Mouse (Mus musculus): Measurements from ENCODE around the gene Prss33.
"Not testable (repeated sequence)": the region's sequence is repeated elsewhere in the genome, so short reads cannot be mapped to it uniquely, and the experiment has no call there.

The Prss33 gene

DNA sequence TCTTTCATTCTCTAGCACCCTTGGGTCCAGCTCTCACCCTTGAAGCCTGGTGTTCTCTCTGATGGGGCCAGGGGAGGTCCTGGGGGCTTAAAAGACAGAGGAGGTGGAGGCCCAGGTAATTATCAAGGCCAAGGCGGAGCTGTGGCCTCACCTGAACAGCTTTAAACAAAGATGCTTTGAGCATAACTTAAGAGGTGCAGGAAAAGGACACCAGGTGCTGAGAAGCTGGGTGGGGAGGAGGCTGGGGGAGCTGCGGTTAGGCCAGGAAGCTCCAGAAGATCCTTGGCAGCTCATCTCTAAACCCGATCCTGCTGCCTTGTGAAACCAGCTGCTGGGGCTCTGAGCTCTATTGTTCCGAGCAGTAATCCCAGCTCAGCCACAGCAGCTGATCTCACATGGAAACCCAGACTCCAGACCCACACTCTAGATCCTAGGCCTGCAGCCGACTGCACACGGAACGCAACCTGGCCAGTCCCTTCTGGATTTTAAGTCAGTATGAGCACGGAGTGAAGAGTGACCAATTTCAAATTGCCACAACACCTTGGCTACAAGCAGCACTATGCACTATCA is at the start of gene Prss33:
TSS of gene Prss33 (minus strand) at position 51 of the 570 bp plus-strand sequence.
- no peak for DNase-seq (ENCODE audit: low read depth, low spot score)

DNA sequence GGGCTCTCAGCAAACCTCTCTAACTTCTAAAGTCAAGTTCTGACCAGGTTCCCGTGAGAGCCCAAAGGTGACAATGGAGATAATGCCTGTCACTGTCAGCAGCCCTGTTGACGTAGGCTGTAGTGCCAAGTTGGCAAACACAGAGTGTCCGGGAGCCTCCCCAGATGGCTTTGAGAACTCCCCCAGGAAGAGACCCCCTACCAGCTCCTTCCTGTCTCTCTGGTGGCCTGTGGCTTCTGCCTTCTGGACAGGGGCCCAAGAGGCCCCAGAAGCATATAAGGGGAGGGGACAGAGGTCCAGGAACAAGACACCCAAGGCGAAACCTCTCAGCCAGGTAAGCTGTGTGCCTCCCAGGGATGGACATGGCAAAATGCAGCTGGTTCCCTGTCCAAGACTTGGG is 44.7 kb upstream of the Prss33 start, which contains the start of the genes Dcpp1 and Dcpp2:
TSS of gene Dcpp1 (plus strand) at position 301 of the 400 bp plus-strand sequence.
TSS of gene Dcpp2 (plus strand) at position 305 of the 400 bp plus-strand sequence.
- DNase-seq (ENCODE audit: low read depth, low spot score), result not testable (repeated sequence)

DNA sequence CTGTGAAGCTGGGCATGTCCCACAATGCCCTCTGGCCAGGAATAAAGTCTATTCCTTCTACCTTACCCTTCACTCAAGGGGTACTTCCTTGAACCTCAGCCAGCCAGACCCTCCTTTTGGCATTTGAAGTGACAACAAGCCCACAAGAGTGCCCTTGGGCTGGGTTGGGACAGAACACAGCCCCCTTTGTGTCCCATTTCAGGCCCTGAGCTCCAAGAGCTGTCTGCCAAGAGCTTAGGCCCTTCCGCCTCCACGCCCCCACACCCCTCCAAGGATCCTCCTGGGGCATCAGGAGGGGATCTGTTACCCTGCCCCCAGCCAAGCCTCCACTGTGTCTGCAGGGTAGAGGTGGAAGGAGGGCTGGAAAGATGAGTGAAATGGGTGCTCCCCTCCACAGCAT is 41.3 kb upstream of the Prss33 start:
- peak; percentile 37 for DNase-seq (ENCODE audit: low read depth, low spot score)

DNA sequence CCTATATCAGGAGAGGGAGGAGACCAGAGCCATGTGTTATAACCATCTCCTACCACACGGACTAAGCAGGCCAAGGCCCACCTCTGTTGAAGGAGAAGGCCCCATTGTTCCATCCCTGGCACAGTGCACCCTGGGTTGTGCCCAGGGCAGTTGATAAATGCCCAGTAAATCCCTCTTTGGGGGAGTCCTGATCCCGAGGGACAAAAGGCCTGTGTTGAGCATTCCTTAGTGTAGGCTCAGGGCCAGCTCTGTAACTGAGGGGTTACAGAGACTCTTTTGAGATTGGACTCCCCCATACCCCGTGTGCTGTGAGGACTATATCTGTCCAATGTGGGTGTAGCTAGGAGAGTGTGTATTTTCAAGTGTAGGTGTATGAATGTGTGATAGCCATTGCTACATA is 40.9 kb upstream of the Prss33 start:
- peak; percentile 80 for DNase-seq (ENCODE audit: low read depth, low spot score)

DNA sequence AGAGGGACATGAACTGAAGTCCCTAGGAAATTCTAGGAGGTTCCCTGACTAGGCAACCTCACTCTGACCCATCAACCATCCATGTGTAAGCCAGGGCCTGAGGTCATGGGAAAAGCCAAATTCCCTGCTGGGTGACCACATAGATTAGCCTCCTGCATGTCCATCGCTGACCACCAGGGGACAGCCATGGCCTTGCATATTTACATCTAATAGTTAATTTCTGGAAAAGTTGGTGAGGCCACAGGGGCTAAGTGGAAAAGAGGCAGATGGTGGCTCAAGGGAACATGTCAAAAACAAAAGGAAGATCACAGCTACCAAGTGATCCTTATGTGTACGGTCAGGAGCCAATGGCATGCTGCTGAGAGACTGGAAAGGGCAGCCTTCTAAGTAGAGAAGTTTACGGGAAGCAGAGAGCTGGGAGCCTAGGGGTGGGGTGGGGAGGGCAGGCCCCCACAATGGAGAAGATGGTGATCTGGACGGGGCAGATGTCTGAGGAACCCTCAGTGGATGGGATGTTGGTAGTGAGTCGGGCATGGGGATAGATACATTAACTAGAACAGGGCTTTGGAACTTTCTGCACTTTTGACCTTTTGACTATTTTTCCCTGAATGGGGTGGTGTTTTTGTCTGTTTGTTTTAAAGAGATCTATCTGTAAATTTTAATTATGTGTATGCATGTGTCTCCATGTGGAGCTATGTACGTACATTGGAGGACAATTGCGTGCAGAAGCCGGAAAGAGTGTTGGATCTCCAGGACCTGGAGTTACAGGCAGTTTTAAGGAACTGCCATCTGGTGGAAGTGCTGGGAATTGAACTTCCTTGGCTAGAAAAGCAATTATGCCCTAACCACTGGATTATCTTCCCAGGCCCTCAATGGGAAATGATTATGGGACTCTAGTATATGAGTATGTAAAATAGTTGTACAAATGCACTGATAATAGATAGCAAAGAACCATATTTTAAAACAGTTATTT is 38.3 kb upstream of the Prss33 start:
- DNase-seq (ENCODE audit: low read depth, low spot score), result peak; percentile 69

DNA sequence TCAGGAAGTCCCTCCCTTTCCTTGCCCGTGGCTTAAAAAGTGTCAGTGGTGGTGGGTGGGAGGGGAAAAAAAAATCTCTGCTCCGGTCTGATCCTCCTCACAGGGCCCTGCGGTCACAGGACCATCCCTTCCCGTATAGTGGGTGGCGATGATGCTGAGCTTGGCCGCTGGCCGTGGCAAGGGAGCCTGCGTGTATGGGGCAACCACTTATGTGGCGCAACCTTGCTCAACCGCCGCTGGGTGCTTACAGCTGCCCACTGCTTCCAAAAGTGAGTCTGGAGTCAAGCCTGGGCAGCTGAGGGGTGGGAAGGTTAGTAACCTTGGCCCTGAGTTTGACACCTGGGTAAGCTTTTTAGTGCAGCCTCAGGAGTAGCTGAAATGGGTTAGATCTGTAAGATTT is 32.7 kb upstream of the Prss33 start:
- no peak for DNase-seq (ENCODE audit: low read depth, low spot score)

DNA sequence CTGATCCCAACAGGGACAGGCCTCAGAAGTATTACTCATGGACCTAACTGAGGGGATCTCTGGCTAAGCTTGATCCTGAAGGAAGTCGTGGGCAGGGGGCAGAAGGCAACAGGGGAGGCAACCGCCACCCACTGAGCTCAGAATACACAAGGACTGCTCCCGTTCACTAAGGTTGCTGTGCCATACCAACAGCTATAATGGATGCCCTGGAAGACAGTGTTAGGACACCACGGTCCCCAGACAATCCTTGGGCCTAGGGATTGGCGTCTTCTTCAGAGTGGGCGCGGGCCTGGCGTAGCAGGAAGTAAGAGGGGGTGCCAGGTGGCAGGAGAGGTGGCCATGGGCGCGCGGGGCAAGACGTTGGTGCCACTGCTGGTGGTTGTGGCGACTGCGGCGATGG is 31.9 kb upstream of the Prss33 start, which contains the start of gene Prss21:
TSS of gene Prss21 (plus strand) at position 301 of the 400 bp plus-strand sequence.
- DNase-seq (ENCODE audit: low read depth, low spot score), result no peak

DNA sequence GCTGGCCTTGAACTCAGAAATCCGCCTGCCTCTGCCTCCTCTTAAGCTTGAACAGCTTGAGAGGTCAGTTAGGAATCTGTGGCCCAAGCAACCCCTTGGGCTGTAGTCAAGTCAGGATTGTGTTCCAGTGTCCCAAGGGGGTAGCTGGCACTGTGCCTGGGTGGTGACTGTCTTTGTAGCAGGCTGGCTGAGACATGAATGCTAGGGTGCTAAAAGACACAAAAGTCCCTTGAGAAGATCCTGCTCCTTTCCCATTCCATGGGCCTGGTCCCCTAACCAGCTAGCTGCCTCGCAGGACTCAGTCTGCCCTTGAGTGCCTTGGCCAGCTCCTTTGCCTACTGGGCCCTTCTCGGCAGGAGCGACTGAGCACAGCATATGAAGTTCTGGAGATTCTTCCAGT is 27.1 kb upstream of the Prss33 start:
- DNase-seq (ENCODE audit: low read depth, low spot score), result no peak

DNA sequence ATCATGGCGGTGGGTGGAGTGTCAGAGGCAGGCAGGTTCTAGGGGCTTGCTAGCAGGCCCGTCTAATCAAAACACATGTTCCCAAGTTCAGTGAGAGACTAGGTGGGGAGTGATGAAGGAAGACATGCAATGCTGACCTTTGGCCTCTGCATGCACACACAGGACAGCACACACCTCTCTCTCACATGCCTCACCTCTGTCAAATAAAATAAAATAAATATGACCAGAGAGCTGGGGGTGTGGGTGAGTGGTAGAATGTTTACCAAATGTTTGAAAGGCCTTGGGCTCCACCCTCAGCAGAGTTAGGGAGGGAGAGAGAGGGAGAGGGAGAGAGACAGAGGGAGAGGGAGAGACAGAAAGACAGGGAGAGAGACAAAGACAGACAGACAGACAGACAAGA is 22.1 kb upstream of the Prss33 start:
- no peak for DNase-seq (ENCODE audit: low read depth, low spot score)

DNA sequence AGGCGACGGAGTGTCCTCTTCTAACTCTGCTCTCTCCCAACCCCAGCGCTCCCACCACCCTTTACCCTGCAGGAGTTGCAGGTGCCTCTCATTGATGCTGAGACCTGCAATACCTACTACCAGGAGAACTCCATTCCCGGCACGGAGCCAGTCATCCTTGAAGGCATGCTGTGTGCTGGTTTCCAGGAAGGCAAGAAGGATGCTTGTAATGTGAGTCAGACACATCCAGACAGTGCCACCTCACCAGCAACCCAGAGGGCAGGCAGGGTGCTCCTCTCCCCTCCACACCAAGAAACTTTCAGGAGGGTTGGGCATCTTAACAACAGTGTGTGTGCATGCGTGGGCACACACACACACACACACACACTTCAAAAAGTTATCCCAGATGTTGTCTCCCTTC is 21.3 kb upstream of the Prss33 start:
- DNase-seq (ENCODE audit: low read depth, low spot score), result no peak

DNA sequence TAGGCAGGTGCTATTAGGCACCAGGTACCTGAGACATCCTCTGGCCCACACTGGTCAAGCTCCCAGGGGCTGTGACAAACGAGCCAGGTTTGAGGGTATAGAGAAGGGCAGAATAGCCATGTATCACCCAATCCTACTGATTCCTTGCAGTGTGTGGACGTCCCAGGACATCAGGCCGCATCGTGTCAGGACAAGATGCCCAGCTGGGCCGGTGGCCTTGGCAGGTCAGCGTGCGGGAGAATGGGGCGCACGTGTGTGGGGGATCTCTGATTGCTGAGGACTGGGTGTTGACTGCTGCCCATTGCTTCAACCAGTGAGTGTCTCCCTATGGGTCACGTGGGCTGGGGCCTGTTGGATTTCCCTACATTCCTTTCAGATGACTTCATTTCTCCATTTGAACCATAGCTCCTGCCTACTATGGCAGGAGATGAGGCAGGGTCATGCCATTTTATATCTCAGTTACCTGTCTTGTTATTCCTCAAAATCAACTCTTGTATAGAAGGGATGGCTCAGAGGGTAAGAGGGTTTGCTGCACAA is 18.4 kb upstream of the Prss33 start:
- DNase-seq (ENCODE audit: low read depth, low spot score), result no peak

DNA sequence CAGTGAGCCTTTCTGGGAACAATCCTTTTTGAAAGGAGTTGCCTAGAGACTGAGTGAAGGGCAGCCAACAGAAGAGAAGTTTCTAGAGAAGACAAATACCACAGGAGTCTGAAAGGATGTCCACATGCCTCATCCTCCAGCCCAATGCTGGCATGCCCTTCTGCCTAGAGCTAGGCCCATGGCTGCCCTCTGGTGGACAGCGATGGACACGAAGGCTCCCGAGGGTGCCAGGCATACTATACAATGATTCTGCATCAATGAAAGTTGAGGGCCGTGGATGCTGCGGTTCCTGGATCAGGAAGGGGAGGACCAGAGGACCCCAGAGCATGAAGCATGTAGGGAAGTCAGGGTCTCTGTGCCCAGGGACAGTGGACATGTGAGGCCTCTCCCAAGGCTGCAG is 17.4 kb upstream of the Prss33 start:
- peak; percentile 17 for DNase-seq (ENCODE audit: low read depth, low spot score)

DNA sequence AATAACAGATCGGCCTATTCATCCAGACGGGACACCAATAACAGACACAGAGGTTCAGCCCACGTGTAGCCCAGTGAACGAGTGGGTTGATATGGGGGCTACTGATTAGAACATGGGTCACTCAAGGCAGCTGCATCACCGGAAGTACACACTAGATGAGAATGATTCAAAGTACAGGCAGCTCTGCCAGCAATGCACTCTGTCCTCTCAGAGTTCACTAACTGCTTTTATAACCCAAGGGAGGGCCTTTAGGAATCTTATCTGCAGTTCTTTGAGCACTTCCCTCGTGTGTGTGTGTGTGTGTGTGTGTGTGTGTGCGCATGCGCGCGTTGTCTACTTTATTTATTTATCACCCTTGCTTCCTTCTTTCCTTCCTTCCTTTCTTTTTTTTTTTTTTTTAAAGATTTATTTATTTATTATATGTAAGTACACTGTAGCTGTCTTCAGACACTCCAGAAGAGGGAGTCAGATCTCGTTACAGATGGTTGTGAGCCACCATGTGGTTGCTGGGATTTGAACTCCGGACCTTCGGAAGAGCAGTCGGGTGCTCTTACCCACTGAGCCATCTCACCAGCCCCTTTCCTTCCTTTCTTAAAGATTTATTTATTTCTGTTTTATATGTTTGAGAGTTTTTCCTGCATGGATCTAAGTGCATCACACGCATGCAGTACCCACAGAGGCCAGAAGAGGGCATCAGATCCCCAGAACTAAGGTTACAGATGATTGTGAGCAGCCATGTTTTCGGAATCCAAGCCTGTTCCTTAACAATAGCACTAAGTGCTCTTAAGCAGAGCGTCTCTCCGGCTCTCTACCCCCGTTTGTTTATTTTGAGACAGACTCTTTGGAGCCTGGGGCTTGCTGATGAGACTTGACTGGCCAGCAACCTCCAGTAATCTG is 15.2 kb upstream of the Prss33 start:
- DNase-seq (ENCODE audit: low read depth, low spot score), result peak; percentile 76

DNA sequence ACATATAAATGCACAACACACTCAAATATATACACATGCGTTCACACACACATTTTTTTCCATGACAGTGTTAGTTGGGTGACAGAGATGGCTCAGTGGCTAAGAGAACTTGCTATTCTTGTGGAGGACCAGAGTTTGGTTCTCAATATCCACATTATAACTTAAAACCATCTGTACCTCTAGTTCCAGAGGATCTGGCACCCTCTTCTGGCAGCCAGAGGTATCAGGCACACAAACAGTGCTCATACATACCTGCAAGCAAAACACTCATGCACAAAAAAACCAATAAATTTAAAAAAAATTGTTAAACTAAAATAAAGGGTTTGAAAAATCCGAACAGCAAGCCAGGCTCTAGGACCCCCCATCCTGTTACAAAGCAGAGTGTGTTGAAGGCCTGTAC is 14.2 kb upstream of the Prss33 start:
- no peak for DNase-seq (ENCODE audit: low read depth, low spot score)

DNA sequence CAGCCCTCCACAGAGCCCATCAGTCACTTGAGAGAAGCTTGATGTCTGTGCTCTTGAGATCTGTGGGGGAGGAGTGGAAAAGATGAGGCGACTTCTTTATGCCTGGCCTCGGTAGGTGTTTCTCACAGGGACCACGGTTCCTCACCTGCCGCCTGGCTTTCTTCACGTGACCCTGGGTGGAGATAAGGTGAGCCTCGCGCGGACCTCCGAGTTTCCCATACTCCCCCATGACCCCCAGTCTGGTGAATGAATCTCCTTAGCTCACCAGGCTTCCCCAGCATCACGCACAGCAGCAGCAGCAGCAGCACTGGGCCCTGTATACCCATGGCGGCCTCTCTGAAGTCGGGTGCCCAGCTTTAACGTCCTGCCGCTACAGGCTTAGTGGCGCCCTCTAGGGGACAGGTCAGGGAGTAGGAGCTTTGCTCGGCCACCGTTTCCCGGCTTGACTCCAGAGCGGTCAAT is 8.0 kb upstream of the Prss33 start, which contains the start of the genes Prss32 and Prss41:
TSS of gene Prss32 (plus strand) at position 44 of the 462 bp plus-strand sequence.
TSS of gene Prss41 (minus strand) at position 361 of the 462 bp plus-strand sequence.
- peak; percentile 45 for DNase-seq (ENCODE audit: low read depth, low spot score)

DNA sequence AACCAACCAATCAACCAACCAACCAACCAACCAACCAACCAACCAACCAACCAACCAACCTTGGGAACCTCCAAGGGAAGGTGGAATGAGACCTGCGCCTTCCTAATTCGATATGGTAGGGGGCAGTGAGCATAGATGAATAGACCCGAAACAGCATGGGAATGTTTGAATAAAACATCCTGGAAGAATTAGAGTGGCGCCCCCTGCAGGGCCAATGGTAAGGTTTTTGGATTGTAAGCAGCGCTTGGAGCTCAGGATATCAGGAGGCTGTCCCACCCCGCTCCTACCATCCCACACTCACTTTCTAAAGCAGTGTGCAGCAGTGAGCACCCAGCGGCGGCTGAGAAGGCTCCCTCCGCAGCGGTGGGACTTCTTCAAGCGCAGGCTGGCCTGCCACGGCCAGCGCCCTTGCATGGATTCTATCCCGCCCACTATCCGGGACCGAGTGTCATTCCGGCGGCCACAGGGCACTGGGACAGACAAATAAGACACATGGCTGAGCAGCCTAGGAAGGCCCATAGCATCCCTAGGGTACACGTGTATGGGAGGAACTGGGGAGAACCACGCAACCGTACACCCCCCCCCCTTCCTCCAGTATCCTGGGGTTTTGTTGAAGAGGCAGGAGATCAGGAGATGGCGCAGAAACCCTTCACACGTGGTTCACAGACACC is 7.4 kb upstream of the Prss33 start:
- no peak for DNase-seq (ENCODE audit: low read depth, low spot score)

DNA sequence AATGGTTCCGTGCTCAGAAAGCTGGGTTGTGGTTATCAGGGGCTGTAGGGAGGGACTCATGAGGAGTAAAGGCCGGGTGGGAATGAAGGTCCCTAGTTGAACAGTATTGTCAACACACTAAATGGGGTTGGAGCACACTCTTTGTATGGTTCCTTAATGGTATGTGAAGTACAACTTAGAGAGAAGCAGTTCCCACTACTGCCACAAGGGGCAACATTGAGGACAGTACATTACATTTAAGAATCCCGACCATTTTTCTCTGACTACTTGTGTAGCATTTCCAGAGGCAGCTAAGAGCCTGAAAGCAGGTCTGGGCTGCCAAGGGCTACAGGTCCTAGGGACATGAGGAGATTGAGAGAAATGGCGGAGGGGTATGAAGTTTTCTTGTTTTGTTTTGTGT is 5.3 kb upstream of the Prss33 start:
- peak; percentile 79 for DNase-seq (ENCODE audit: low read depth, low spot score)

DNA sequence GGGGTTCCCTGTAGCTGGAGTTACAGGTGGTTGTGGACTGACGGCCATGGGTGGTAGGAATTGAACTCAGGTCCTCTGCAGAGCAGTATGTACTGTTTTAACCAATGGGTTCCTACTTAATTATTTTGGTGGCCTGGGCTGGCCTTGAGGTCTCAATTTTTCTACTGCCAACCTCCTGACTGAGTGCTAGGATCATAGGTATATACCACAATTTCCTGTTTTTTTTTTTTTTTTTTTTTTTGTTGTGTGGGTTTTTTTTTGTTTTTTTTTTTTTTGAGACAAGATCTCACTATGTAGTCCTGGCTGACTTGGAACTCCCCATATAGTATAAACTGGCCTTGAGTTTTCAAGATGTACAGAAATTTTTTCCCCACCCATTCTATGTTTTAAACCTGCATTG is 4.7 kb downstream of the Prss33 start:
- no peak for DNase-seq (ENCODE audit: low read depth, low spot score)

DNA sequence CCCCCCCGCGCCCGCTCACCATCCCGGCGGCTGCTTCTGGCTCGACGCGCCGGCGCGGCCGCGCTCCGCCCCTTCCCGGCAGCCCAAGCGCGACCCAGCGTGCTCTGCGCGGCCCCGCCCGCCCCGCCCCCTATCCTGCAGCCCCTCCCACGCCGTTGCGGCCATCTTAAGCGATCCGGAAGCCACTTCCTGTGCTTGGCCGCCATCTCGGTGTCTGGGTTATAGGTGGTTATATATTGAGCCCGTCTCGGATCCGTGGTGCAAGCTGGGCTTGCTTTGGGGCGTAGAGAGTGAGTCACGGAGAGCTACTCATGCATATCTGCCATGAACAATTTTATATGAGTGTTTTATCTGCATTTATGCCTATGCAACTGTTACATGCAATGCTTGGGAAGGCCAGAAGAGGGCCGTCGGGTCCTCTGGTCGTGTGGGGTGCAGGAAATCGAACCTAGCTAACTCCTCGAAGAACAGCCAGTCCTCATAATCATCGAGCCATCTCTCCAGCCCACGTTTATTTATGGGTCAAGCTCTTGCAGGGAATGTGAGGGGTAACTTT is 6.7 kb downstream of the Prss33 start, which contains the start of gene Elob:
TSS of gene Elob (minus strand) at position 73 of the 556 bp plus-strand sequence.
- peak; percentile 96 for DNase-seq (ENCODE audit: low read depth, low spot score)
